ENCODE assay signal across 24 mouse cellular contexts in genomic region chr15:12895426-12895825, GRCm38 (mm10).
DNase-seq lines count a peak whose midpoint lies in the region; ATAC-seq and TF ChIP-seq lines count a peak whose summit lies in the region.
"Had no signal": no experiment of that assay in that cellular context is flagged by ENCODE, and none has a peak within 500 bp of the region (broad histone marks: within the 10 kb centered on the region; RNA-seq: fewer than 3 reads in every experiment).

No protein-coding gene starts in this region.

- DNase-seq in right cerebral cortex, adult 2 months (ENCODE audit: low spot score in 2 of 2): peak; percentile 48 to 52
- no peak for DNase-seq in right cerebral cortex, postnatal 10 days (ENCODE audit: low spot score in 2 of 2)
- no peak for DNase-seq in ES-E14 (ENCODE audit: low read depth, low spot score)
- peak; percentile 81 for DNase-seq in induced T-regulatory cell, adult 2 months (ENCODE audit: low read depth)
- DNase-seq in liver, postnatal 0 days: no peak
- DNase-seq in spleen, postnatal 36 days (ENCODE audit: low spot score in 2 of 2): no peak
- no peak for DNase-seq in gastrocnemius, postnatal 14 days
- DNase-seq: adrenal gland, adult 2 months; cerebellum, postnatal 10 days; gastrocnemius, adult 2 months; heart, adult 18-20 months; heart, postnatal 36 days; right cerebral cortex, postnatal 4 days had no signal

- intact Hi-C loops in gastrocnemius, postnatal 14 days (cut with DNase I; ENCODE audit: low total_unique reads): no loop called here

- no peak for ATAC-seq in liver, postnatal 0 days
- ATAC-seq in forebrain, embryonic 13.5 days: no peak
- ATAC-seq: forebrain, embryonic 16.5 days; intestine, postnatal 0 days; lung, postnatal 0 days; midbrain, embryonic 13.5 days had no signal

- H3K4me1 ChIP-seq in ES-E14 (ENCODE audit: control insufficient read depth in 2 of 2, insufficient read depth in 2 of 2, low read length in 2 of 2, poor library complexity in 1 of 2): peaks cover 0 to 13% of the 10 kb centered on the region in 2 experiments; a peak in 1 of 4 replicates
- H3K4me1 ChIP-seq in liver, postnatal 0 days (ENCODE audit: insufficient read depth): no peaks in the 10 kb centered on the region
- no peaks in the 10 kb centered on the region for H3K4me1 ChIP-seq in forebrain, embryonic 13.5 days
- H3K4me1 ChIP-seq: embryonic facial prominence, embryonic 13.5 days; heart, embryonic 13.5 days; hindbrain, embryonic 15.5 days; limb, embryonic 15.5 days; midbrain, embryonic 13.5 days had no signal

- no peak overlapping the region for H3K27ac ChIP-seq in ES-E14 (ENCODE audit: insufficient read depth, low read depth, low read length, poor library complexity, severe bottlenecking)
- peak overlapping the region; percentile 52; the same call in 1 of the 2 replicates for H3K27ac ChIP-seq in liver, postnatal 0 days (ENCODE audit: low read depth)
- H3K27ac ChIP-seq in forebrain, embryonic 13.5 days: no peak overlapping the region
- H3K27ac ChIP-seq: embryonic facial prominence, embryonic 13.5 days; gastrocnemius, adult 2 months; heart, embryonic 13.5 days; hindbrain, embryonic 15.5 days; kidney, postnatal 0 days; limb, embryonic 15.5 days; midbrain, embryonic 13.5 days; stomach, postnatal 0 days had no signal

- no peaks in the 10 kb centered on the region for H3K9me3 ChIP-seq in ES-E14 (ENCODE audit: control insufficient read depth, insufficient read depth, low read depth, low read length)
- H3K9me3 ChIP-seq in liver, postnatal 0 days (ENCODE audit: low read length): no peaks in the 10 kb centered on the region; the same call in 1 of the 2 replicates
- no peaks in the 10 kb centered on the region for H3K9me3 ChIP-seq in forebrain, embryonic 13.5 days (replicated peaks)
- H3K9me3 ChIP-seq: embryonic facial prominence, embryonic 13.5 days; heart, embryonic 13.5 days; hindbrain, embryonic 15.5 days; limb, embryonic 15.5 days; midbrain, embryonic 13.5 days had no signal

- no peak for TF ChIP-seq CTCF in liver, postnatal 0 days (IDR thresholded peaks at IDR 0.05; ENCODE audit: low read depth)

- no peak overlapping the region for H3K4me2 ChIP-seq in liver, postnatal 0 days (ENCODE audit: low read depth, low read length)
- no peak overlapping the region for H3K4me2 ChIP-seq in forebrain, embryonic 13.5 days
- H3K4me2 ChIP-seq: embryonic facial prominence, embryonic 13.5 days; heart, embryonic 13.5 days; hindbrain, embryonic 15.5 days; limb, embryonic 15.5 days; midbrain, embryonic 13.5 days had no signal

- 81% methylated on average over 13 of the region's 13 CpGs for WGBS in liver, postnatal 0 days (ENCODE audit: insufficient replicate concordance)
- 95% methylated on average over 13 of the region's 13 CpGs for WGBS in forebrain, embryonic 13.5 days

- peaks cover 33% of the 10 kb centered on the region for H3K36me3 ChIP-seq in ES-E14 (ENCODE audit: control insufficient read depth, insufficient read depth, low read length, poor library complexity, severe bottlenecking)
- H3K36me3 ChIP-seq in liver, postnatal 0 days (replicated peaks; ENCODE audit: insufficient read depth, low read length): peaks cover 27% of the 10 kb centered on the region
- H3K36me3 ChIP-seq in forebrain, embryonic 13.5 days (ENCODE audit: poor library complexity, severe bottlenecking): peaks cover 78% of the 10 kb centered on the region

- peak overlapping the region in 1 of 2 experiments; percentile 1; a peak in 1 of 4 replicates for H3K4me3 ChIP-seq in ES-E14 (ENCODE audit: insufficient read depth in 1 of 2, low read depth in 1 of 2, low read length in 2 of 2, poor library complexity in 1 of 2, severe bottlenecking in 1 of 2)
- no peak overlapping the region for H3K4me3 ChIP-seq in liver, postnatal 0 days (ENCODE audit: low read depth, low read length)
- H3K4me3 ChIP-seq in forebrain, embryonic 13.5 days: no peak overlapping the region
- H3K4me3 ChIP-seq: embryonic facial prominence, embryonic 13.5 days; gastrocnemius, adult 2 months; heart, embryonic 13.5 days; hindbrain, embryonic 15.5 days; limb, embryonic 15.5 days; midbrain, embryonic 13.5 days had no signal

- in situ Hi-C loops in ES-E14 (cut with MboI; ENCODE audit: low sequenced_read_pairs in 2 of 2, unreplicated experiment in 2 of 2): no loop called here

- TF ChIP-seq EP300 in liver, postnatal 0 days (IDR thresholded peaks at IDR 0.05; ENCODE audit: low read depth): no peak

- H3K27me3 ChIP-seq in liver, postnatal 0 days (ENCODE audit: insufficient read depth, low read length): no peaks in the 10 kb centered on the region
- no peaks in the 10 kb centered on the region for H3K27me3 ChIP-seq in forebrain, embryonic 13.5 days
- H3K27me3 ChIP-seq: embryonic facial prominence, embryonic 13.5 days; heart, embryonic 13.5 days; hindbrain, embryonic 15.5 days; limb, embryonic 15.5 days; midbrain, embryonic 13.5 days had no signal

- H3K9ac ChIP-seq in ES-E14 (ENCODE audit: insufficient read depth, low read depth, low read length, poor library complexity, severe bottlenecking): peak overlapping the region; percentile 9; the same call in 1 of the 2 replicates
- H3K9ac ChIP-seq in liver, postnatal 0 days (replicated peaks): no peak overlapping the region
- H3K9ac ChIP-seq in forebrain, embryonic 13.5 days: no peak overlapping the region
- H3K9ac ChIP-seq: embryonic facial prominence, embryonic 13.5 days; heart, embryonic 13.5 days; hindbrain, embryonic 15.5 days; limb, embryonic 15.5 days; midbrain, embryonic 13.5 days had no signal

TF ChIP-seq in ES-E14, 5 proteins besides CTCF, POLR2A, EP300 and RAD21:
- no peak for TF ChIP-seq ZNF384 (IDR thresholded peaks at IDR 0.05; ENCODE audit: low read depth, low read length)
- no peak for TF ChIP-seq MAFK (IDR thresholded peaks at IDR 0.05; ENCODE audit: insufficient read depth, low read depth, low read length)
- no peak for TF ChIP-seq CHD2 (IDR thresholded peaks at IDR 0.05; ENCODE audit: low read depth, low read length)
- TF ChIP-seq ZC3H11A (IDR thresholded peaks at IDR 0.05; ENCODE audit: borderline replicate concordance, low read depth, low read length): no peak
- no peak for TF ChIP-seq HCFC1 (IDR thresholded peaks at IDR 0.05; ENCODE audit: borderline replicate concordance, insufficient read depth, low read length)
TF ChIP-seq in ES-E14: peak in this region for 0.

Comparison
In these comparisons a context has a peak if more than half of its experiments do, and no peak if none do; other contexts are left out.
1. DNase-seq: peak in right cerebral cortex, adult 2 months (2 of 2) and induced T-regulatory cell, adult 2 months (single experiment); none in right cerebral cortex, postnatal 10 days (0 of 2), ES-E14 (single experiment), liver, postnatal 0 days (single experiment), spleen, postnatal 36 days (0 of 2) and gastrocnemius, postnatal 14 days (single experiment).